Mouse (Mus musculus): ENCODE measurements around the gene Zcchc24. TPM values are rescaled to one million over a fixed set of nuclear protein-coding genes. Genes with fewer than 3 reads are reported as not detected.

The Zcchc24 gene
- polyA plus RNA-seq, 1 experiment from 2014 or later = 14.2 TPM

DNA sequence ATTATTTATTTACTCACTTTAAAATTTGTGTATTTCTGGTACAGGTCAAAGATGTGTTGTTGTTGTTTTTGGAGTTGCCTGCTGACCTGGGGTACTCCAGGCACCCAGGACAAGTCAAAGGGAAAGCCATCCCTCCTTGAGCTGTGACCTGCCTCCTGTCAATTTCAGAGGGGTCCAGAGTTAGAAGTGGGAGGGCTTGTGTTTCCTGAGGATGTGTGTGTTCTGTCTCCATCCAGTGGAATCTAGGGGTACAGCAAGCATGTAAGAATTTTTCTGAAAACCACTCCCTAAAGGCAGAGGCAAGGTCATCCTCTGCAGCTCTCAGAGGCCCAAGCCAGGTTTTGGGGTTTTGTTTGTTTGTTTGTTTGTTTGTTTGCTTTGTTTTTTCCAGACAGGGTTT is 66.9 kb downstream of the Zcchc24 start:
- Histone ChIP-seq H3K36me3 (replicated peaks) (peaks cover 40% of the 10 kb centered on the region), H3K9me3 (no peaks in the 10 kb centered on the region), H3K4me3 (replicated peaks) (no peak overlapping the region), H3K4me1 (no peaks in the 10 kb centered on the region), H3K27ac (no peak overlapping the region), H3K27me3 (no peaks in the 10 kb centered on the region), H3K9ac (no peak overlapping the region), H3K4me2 (no peak overlapping the region)
- ATAC-seq (ENCODE audit: low FRiP score) = 0 out of 2 replicates have a peak, but pooled peaks have one; percentile 11

DNA sequence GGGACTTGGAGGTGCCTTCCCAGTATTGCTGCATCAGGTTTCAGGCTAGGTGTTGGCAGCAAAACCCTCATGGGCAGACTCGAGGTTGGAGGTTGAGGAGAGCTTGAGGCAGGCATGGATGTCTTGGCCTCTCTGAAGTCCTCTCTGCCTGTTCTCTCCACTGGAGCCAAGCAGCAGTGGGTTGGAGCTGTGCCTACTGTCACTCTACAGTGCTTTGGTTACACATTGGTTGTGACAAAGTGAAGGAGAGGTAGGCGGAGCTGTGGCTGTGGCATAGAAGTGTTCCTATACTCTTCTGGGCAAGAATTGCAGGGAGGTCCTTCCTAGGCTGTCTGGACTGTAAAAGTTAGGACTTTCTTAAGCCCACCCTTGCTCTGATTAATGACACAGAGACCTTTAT is 72.5 kb downstream of the Zcchc24 start:
- Histone ChIP-seq H3K27me3 (0 out of 2 replicates have a peak, but pooled peaks cover 3% of the 10 kb centered on the region), H3K36me3 (replicated peaks) (peaks cover 52% of the 10 kb centered on the region), H3K9ac (no peak overlapping the region), H3K4me2 (no peak overlapping the region), H3K4me1 (peaks cover 23% of the 10 kb centered on the region), H3K27ac (no peak overlapping the region), H3K4me3 (replicated peaks) (no peak overlapping the region), H3K9me3 (no peaks in the 10 kb centered on the region)
- ATAC-seq (ENCODE audit: low FRiP score) = no peak
- 70% methylated on average over 2 of the region's 2 CpGs for WGBS

DNA sequence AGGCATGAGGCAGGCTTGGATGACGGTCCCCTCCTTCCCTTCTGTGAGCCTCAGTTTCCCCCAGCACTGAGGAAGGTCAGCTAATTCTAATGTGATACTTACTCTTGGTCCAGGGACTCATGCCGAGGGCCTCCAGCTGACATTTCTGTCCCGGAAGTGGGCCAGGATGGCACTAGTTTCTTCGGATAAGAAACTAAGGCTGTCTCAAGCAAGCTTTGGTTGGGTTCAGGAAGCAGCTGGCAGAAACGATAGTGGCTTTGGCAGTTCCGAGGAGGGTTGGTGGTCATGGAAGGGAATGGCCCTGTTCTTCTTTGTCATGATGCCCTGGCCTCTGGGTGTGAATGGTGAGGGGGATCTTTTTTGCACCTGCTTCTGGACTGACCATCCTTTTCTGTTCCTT is 73.8 kb downstream of the Zcchc24 start:
- ATAC-seq (ENCODE audit: low FRiP score) = no peak
- Histone ChIP-seq H3K9ac (peak overlapping the region; percentile 81), H3K4me3 (replicated peaks) (peak overlapping the region; percentile 76), H3K36me3 (replicated peaks) (peaks cover 43% of the 10 kb centered on the region), H3K27ac (no peak overlapping the region), H3K4me2 (peak overlapping the region; percentile 87), H3K27me3 (0 out of 2 replicates have a peak, but pooled peaks cover 3% of the 10 kb centered on the region), H3K9me3 (no peaks in the 10 kb centered on the region), H3K4me1 (peaks cover 23% of the 10 kb centered on the region)
- 68% methylated on average over 6 of the region's 6 CpGs for WGBS

DNA sequence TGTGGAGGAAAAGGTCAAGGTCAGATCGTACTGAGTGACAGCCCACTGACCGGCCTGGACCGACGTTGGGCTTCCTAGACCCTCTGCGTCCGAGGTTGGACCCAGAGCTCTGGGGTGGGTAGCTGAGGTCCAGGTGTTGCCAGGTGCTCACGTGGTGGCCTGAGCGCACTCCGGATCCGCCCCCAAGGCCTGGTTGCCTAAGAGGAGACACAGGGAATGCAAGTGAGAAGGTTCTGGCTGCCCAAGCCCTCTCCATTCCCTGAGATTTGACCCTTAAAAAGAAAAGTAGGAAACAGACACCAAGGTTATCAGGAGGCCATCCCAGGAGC is 74.3 kb downstream of the Zcchc24 start:
- Histone ChIP-seq H3K9ac (peak overlapping the region; percentile 81), H3K27ac (no peak overlapping the region), H3K36me3 (replicated peaks) (peaks cover 38% of the 10 kb centered on the region), H3K27me3 (0 out of 2 replicates have a peak, but pooled peaks cover 3% of the 10 kb centered on the region), H3K4me2 (peak overlapping the region; percentile 87), H3K9me3 (no peaks in the 10 kb centered on the region), H3K4me3 (replicated peaks) (peak overlapping the region; percentile 76), H3K4me1 (peaks cover 23% of the 10 kb centered on the region)
- no peak; the same call in 1 of the 2 replicates for ATAC-seq (ENCODE audit: low FRiP score)
- 2% methylated on average over 10 of the region's 10 CpGs for WGBS

DNA sequence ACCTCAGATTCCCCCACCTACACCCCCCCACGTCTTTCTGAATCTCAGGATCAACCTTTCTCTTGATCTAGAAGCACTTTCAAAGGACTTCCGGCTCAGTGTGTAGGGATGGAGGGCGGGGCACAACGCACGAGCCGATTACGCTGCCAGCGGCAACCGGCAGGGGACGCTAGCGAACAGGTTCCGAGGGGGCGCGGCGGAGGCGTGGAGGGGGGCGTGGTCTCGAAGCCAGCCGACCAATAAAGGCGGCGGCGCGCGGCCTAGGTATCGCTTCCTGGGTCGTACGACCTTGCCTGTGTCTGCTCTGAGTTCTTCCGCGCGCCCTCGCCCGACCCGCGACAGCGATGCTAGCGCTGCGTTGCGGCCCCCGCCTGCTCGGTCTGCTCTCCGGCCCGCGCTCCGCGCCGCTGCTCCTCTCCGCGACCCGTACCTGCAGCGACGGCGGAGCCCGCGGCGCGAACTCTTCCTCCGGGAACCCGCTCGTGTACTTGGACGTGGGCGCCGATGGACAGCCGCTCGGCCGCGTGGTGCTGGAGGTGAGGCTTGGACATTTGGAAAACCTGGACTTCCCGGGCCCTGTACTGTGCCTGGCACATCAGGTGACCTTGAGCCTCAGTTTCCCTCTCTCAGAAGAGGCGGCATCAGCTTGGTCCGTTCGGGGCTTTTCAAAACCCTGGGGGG is 74.8 kb downstream of the Zcchc24 start, which contains the start of gene Ppif:
Gene Ppif, plus strand, starts transcription at position 267 of the 681 bp plus-strand sequence.
- Histone ChIP-seq H3K9me3 (no peaks in the 10 kb centered on the region), H3K4me1 (peaks cover 23% of the 10 kb centered on the region), H3K9ac (peak within 1 kb of the TSS; percentile 81), H3K4me3 (replicated peaks) (peak within 1 kb of the TSS; percentile 76), H3K27me3 (0 out of 2 replicates have a peak, but pooled peaks cover 3% of the 10 kb centered on the region), H3K36me3 (replicated peaks) (peaks cover 33% of the 10 kb centered on the region), H3K27ac (peak within 1 kb of the TSS; percentile 39; the same call in 1 of the 2 replicates), H3K4me2 (peak within 1 kb of the TSS; percentile 87)
- ATAC-seq (ENCODE audit: low FRiP score) = peak; percentile 92
- WGBS = under 1% methylated on average over 66 of the region's 70 CpGs

DNA sequence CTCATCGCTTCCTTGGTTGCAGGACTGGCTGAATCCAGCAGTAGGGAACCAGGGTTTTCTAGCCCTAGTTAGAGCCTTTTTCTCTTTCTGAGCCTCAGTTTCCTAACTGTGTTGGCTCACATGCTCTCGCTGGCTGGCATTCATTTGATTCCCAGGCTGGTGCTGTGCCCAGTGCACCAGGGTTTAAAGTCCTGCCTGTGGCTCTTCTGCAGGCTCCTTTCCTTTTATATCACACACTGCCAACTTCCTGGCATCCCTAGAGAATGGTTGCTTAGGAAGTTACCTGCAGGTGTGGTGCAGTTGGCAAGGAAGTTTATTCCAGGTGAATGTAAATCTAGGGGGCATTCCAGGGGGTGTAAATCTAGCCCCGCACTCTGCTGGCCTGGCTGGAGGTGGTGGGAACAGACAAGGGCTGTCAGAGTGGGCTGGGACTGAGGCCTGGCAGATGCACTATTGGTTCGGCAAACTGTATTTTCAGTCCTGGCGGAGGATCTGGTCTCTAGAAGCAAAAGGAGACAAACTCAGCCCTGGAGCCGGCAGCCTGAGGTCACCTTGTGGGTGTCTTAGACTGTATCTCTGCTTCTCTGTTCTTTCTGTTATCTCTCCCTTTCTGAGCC is 75.5 kb downstream of the Zcchc24 start:
- 0 out of 2 replicates have a peak, but pooled peaks cover 3% of the 10 kb centered on the region for H3K27me3 ChIP-seq
- 71% methylated on average over 6 of the region's 6 CpGs for WGBS
- H3K4me2 ChIP-seq = peak overlapping the region; percentile 87
- no peaks in the 10 kb centered on the region for H3K9me3 ChIP-seq
- peak; percentile 45 for ATAC-seq (ENCODE audit: low FRiP score)
- peaks cover 27% of the 10 kb centered on the region for H3K36me3 ChIP-seq (replicated peaks)
- 0 out of 2 replicates have a peak overlapping the region, but pooled peaks have one; percentile 39 for H3K27ac ChIP-seq
- H3K9ac ChIP-seq = peak overlapping the region; percentile 30; the same call in 1 of the 2 replicates
- peak overlapping the region; percentile 76; the same call in 1 of the 2 replicates for H3K4me3 ChIP-seq (replicated peaks)
- H3K4me1 ChIP-seq = peaks cover 23% of the 10 kb centered on the region

DNA sequence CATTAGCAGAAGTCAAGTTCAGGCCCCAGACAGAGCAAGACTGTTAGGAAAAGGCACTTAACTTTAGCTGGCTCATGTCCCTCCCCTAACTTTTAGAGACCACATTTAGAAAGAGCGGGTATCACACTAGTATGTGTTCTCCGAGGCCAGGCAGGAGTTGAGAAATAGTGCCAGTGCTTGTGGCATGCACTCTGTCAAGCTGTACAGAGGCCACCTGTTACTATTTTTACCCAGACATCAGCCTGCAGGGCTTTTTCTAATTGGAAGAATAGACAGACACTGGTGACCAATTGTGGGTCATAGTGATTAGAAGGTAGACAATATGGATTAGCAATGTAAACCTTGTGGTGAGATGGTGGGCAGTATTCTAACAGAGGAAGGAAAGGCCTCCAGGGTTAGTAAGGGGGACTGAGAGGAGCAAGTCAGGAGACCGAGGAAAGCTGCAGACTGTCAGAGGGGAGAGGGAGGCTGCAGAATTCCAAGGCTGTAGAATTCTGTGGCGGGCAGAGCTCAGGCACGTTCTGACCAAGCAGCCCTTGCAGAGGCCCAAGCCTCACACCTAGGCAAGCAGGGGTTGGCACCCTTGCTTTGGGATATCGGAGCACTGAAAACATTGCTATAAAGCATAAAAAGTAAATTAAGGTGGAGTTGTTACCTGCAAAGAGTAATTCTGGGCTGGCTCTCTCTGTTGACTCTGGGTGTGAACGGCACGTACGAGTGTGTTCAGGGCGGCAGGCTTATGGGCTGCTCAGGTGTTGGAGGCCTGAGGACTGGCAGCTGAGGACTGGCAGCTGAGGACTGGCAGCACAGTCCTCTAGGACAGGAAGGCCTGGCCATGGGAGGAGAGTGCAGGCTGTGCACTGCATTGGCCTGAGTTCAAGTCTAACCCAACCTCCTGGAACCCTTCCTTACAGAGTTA is 81.6 kb downstream of the Zcchc24 start:
- no peaks in the 10 kb centered on the region for H3K36me3 ChIP-seq (replicated peaks)
- ATAC-seq (ENCODE audit: low FRiP score) = no peak
- 82% methylated on average over 10 of the region's 10 CpGs for WGBS
- H3K4me2 ChIP-seq = no peak overlapping the region
- no peaks in the 10 kb centered on the region for H3K27me3 ChIP-seq
- H3K4me3 ChIP-seq (replicated peaks) = no peak overlapping the region
- no peaks in the 10 kb centered on the region for H3K4me1 ChIP-seq
- H3K27ac ChIP-seq = no peak overlapping the region
- H3K9ac ChIP-seq = no peak overlapping the region
- H3K9me3 ChIP-seq = no peaks in the 10 kb centered on the region

DNA sequence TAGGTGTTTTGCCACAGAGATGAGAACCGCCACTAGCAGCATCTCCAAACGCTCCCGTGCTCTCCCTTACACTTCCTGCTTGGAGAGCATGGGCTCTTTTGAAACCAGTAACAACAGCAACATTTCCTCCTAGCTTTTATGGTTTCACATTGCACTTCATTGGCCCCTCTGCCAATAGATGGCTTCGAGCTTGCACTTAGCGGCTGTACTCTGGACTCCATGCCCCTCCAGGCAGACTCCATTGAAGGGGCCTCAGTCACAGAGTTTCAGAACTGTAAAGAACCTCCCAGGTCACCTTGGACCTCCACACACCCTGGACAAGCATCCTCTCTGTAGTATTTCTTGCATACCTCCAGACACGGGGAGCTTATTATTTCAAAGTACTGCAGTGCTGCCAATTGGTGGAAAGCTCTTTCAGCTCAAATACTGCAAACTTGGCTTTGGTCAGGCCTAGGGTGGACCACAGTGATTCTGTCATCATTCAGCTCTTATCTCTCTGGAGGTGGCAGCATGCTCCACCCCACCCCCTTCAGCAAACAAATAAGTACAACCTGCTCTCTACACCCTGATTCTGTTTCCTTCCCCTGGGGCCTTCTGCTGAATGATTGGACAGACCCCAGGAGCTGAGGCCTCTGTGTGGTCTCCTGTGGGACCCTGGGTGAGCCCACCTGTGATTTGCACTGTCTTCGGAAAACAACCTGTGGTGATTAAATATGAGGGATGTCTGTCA is 82.5 kb downstream of the Zcchc24 start:
- no peak overlapping the region for H3K27ac ChIP-seq
- H3K9me3 ChIP-seq = no peaks in the 10 kb centered on the region
- WGBS = 85% methylated on average over 7 of the region's 7 CpGs
- ATAC-seq (ENCODE audit: low FRiP score) = no peak
- no peaks in the 10 kb centered on the region for H3K4me1 ChIP-seq
- no peak overlapping the region for H3K4me2 ChIP-seq
- no peak overlapping the region for H3K4me3 ChIP-seq (replicated peaks)
- H3K9ac ChIP-seq = no peak overlapping the region
- H3K27me3 ChIP-seq = no peaks in the 10 kb centered on the region
- no peaks in the 10 kb centered on the region for H3K36me3 ChIP-seq (replicated peaks)

DNA sequence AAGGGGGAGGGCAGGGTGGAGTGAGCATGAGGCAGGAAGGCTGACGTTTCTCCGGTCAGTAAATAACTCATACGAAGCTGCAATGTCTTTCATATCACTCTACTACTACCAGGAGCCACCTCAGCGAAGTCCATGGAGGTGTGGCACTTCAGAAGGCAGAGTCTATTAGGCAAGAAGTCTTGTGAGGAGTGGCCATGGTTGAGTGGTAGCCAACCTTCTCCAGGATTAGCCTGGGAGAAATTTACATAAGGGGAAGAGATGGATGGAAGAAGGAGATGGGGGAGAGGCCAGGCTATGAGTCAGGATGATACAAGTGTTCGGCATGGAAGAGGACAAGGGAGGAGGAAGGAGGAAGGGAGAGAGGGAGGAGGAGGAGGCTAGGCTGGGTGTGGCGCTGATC is 86.8 kb downstream of the Zcchc24 start:
- no peak for ATAC-seq (ENCODE audit: low FRiP score)
- Histone ChIP-seq H3K4me2 (no peak overlapping the region), H3K4me1 (no peaks in the 10 kb centered on the region), H3K27ac (no peak overlapping the region), H3K36me3 (replicated peaks) (no peaks in the 10 kb centered on the region), H3K4me3 (replicated peaks) (no peak overlapping the region), H3K9me3 (no peaks in the 10 kb centered on the region), H3K9ac (no peak overlapping the region), H3K27me3 (no peaks in the 10 kb centered on the region)
- WGBS = 82% methylated on average over 6 of the region's 6 CpGs

DNA sequence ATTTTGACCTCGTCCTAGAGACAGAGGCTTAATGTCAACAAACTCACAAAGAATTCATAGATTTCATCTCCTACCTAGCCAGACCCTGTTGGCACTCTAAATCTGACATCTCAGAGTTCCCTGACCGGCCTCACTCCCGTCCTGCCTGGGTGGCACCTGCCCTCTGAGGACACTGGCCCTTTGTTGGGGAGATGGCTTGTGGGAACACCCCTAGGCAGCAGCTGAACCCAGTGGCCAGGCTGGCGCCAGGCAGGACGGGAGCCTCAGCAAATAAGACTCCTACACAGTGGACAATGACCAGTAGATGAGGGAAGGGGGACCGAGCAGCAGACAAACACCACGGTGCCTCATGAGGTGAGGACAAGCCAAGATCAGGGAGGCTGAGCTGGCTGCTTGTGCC is 89.2 kb downstream of the Zcchc24 start:
- H3K9me3 ChIP-seq = no peaks in the 10 kb centered on the region
- ATAC-seq (ENCODE audit: low FRiP score) = no peak
- no peaks in the 10 kb centered on the region for H3K27me3 ChIP-seq
- 83% methylated on average over 7 of the region's 7 CpGs for WGBS
- no peaks in the 10 kb centered on the region for H3K4me1 ChIP-seq
- no peaks in the 10 kb centered on the region for H3K36me3 ChIP-seq (replicated peaks)
- H3K27ac ChIP-seq = no peak overlapping the region
- H3K4me2 ChIP-seq = no peak overlapping the region
- H3K4me3 ChIP-seq (replicated peaks) = no peak overlapping the region
- H3K9ac ChIP-seq = no peak overlapping the region

DNA sequence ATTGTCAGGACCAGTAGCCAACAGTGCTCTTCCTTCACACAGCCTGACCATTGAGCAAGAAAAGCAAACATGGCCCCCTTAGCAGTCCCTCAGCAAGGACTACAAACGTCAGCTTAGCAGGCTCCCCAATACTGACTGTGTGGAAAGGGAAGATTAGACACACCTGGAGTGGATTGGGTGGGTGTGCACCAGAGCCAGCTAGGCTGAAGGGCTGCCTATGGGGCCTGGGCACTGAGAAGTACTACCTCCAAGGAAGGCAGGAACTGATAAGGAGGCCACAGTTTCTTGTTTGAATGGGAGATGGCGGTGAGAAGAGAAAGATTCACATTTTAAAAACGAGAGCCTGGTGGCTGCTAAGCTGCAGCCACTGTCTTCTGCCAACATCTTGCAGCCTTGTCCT is 101.3 kb downstream of the Zcchc24 start:
- Histone ChIP-seq H3K36me3 (replicated peaks) (peaks cover 37% of the 10 kb centered on the region), H3K27ac (no peak overlapping the region), H3K9me3 (no peaks in the 10 kb centered on the region), H3K4me3 (replicated peaks) (no peak overlapping the region), H3K9ac (no peak overlapping the region), H3K4me2 (no peak overlapping the region), H3K27me3 (no peaks in the 10 kb centered on the region), H3K4me1 (no peaks in the 10 kb centered on the region)
- no peak for ATAC-seq (ENCODE audit: low FRiP score)
- WGBS = 78% methylated on average over 3 of the region's 3 CpGs
